Comparison of ENCODE assay signal across 10 mouse cellular contexts in the genomic region with DNA sequence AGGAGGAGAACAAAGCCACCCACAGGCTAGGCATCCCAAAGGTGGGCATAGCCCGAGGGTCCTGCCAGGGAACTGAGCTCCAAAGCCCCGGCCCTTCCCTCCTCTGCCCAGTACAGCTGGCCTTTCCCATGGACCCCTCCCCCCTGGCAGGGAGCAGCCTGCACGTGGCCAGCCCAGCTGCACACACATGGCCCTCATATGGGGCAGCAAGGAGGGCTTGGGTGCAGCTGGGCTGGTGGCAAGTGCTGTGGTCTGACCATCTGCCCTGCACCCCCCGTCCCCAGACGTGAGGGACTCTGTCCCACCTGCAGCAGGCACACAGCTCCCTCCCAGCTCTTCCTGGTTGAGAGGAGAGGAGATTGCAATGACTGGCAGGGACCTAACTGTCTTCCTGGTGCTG. TPM values are rescaled to one million over a fixed set of nuclear protein-coding genes. Genes with fewer than 3 reads are reported as not detected.
DNase-seq lines count a peak whose midpoint lies in the region; ATAC-seq and TF ChIP-seq lines count a peak whose summit lies in the region.
"Had no signal": no experiment of that assay in that cellular context is flagged by ENCODE, and none has a peak within 500 bp of the region (broad histone marks: within the 10 kb centered on the region; RNA-seq: fewer than 3 reads in every experiment).

No protein-coding gene starts in this region.

- ATAC-seq in forebrain, embryonic 14.5 days = no peak
- peak; percentile 14 for ATAC-seq in kidney, postnatal 0 days (replicated peaks; ENCODE audit: low FRiP score, low read depth)
- ATAC-seq in hindbrain, embryonic 13.5 days (ENCODE audit: low FRiP score) = peak; percentile 11; the same call in 1 of the 2 replicates

- H3K9me3 ChIP-seq in forebrain, embryonic 10.5 days = no peaks in the 10 kb centered on the region
- H3K9me3 ChIP-seq in forebrain, embryonic 14.5 days (replicated peaks; ENCODE audit: control insufficient read depth, low read length) = no peaks in the 10 kb centered on the region
- H3K9me3 ChIP-seq in kidney, postnatal 0 days (replicated peaks; ENCODE audit: low read length) = no peaks in the 10 kb centered on the region
- H3K9me3 ChIP-seq in CH12.LX (replicated peaks; ENCODE audit: low read length) = peaks cover 3% of the 10 kb centered on the region
- no peaks in the 10 kb centered on the region for H3K9me3 ChIP-seq in hindbrain, embryonic 13.5 days

- peaks cover 64% of the 10 kb centered on the region for H3K4me1 ChIP-seq in forebrain, embryonic 10.5 days
- peaks cover 9% of the 10 kb centered on the region for H3K4me1 ChIP-seq in forebrain, embryonic 14.5 days (ENCODE audit: control insufficient read depth, insufficient read depth, low read length)
- H3K4me1 ChIP-seq in kidney, postnatal 0 days (replicated peaks; ENCODE audit: insufficient read depth, low read length) = peaks cover 19% of the 10 kb centered on the region; the same call in 1 of the 2 replicates
- peaks cover 35 to 74% of the 10 kb centered on the region in 2 experiments for H3K4me1 ChIP-seq in CH12.LX (ENCODE audit: control insufficient read depth in 1 of 2, insufficient read depth in 2 of 2)
- H3K4me1 ChIP-seq in hindbrain, embryonic 13.5 days (replicated peaks) = peaks cover 44% of the 10 kb centered on the region

- H3K4me2 ChIP-seq in forebrain, embryonic 14.5 days (ENCODE audit: low read length) = no peak overlapping the region
- H3K4me2 ChIP-seq in kidney, postnatal 0 days (ENCODE audit: low read length) = peak overlapping the region; percentile 99; the same call in 1 of the 2 replicates
- no peak overlapping the region for H3K4me2 ChIP-seq in CH12.LX (ENCODE audit: insufficient read depth, low read depth, poor library complexity, severe bottlenecking)
- 0 out of 2 replicates have a peak overlapping the region, but pooled peaks have one; percentile 8 for H3K4me2 ChIP-seq in hindbrain, embryonic 13.5 days

- H3K27ac ChIP-seq in forebrain, embryonic 10.5 days = peak overlapping the region; percentile 63
- H3K27ac ChIP-seq in forebrain, embryonic 14.5 days (ENCODE audit: low read depth, low read length) = no peak overlapping the region
- H3K27ac ChIP-seq in kidney, postnatal 0 days = no peak overlapping the region
- H3K27ac ChIP-seq in CH12.LX (ENCODE audit: insufficient read depth, low read depth) = no peak overlapping the region
- H3K27ac ChIP-seq in hindbrain, embryonic 13.5 days = no peak overlapping the region

- dilution Hi-C loops in CH12.LX (cut with MboI; ENCODE audit: extremely low pct_ligation_motif_present, extremely low pct_unique_long_range_greater_than_20kb, low sequenced_read_pairs) = no loop called here

- no peaks in the 10 kb centered on the region for H3K36me3 ChIP-seq in forebrain, embryonic 10.5 days (replicated peaks)
- H3K36me3 ChIP-seq in forebrain, embryonic 14.5 days (ENCODE audit: control insufficient read depth, insufficient read depth, low read length) = no peaks in the 10 kb centered on the region
- H3K36me3 ChIP-seq in kidney, postnatal 0 days (ENCODE audit: insufficient read depth, low read length) = no peaks in the 10 kb centered on the region
- no peaks in the 10 kb centered on the region for H3K36me3 ChIP-seq in CH12.LX (replicated peaks in 1 of 2; ENCODE audit: control insufficient read depth in 1 of 2, insufficient read depth in 1 of 2, low read length in 1 of 2)
- H3K36me3 ChIP-seq in hindbrain, embryonic 13.5 days = no peaks in the 10 kb centered on the region

- in situ Hi-C loops in CH12.LX (cut with MboI; ENCODE audit: low pct_ligation_motif_present, low pct_unique_long_range_greater_than_20kb, low sequenced_read_pairs) = no loop called here

- no peaks in the 10 kb centered on the region for H3K79me2 ChIP-seq in CH12.LX (replicated peaks; ENCODE audit: control insufficient read depth, extremely low read depth, insufficient read depth, poor library complexity, severe bottlenecking)

- TF ChIP-seq RAD21 in CH12.LX (IDR thresholded peaks at IDR 0.05; ENCODE audit: low read depth, low read length) = no peak

- 48% methylated on average over 5 of the region's 5 CpGs for WGBS in forebrain, embryonic 10.5 days
- 33% methylated on average over 5 of the region's 5 CpGs for WGBS in forebrain, embryonic 14.5 days
- WGBS in kidney, postnatal 0 days = 28% methylated on average over 5 of the region's 5 CpGs
- 22% methylated on average over 5 of the region's 5 CpGs for WGBS in hindbrain, embryonic 13.5 days

- no peak for TF ChIP-seq POLR2A in CH12.LX (IDR thresholded peaks at IDR 0.05; ENCODE audit: low read depth, low read length)

- peaks cover 72% of the 10 kb centered on the region for H3K27me3 ChIP-seq in forebrain, embryonic 10.5 days (ENCODE audit: poor library complexity, severe bottlenecking)
- H3K27me3 ChIP-seq in forebrain, embryonic 14.5 days (replicated peaks; ENCODE audit: control insufficient read depth, insufficient read depth, low read length) = 0 out of 2 replicates have a peak, but pooled peaks cover 4% of the 10 kb centered on the region
- H3K27me3 ChIP-seq in kidney, postnatal 0 days (ENCODE audit: insufficient read depth, low read length) = peaks cover 5% of the 10 kb centered on the region; the same call in 1 of the 2 replicates
- H3K27me3 ChIP-seq in CH12.LX (replicated peaks) = peaks cover 72% of the 10 kb centered on the region
- H3K27me3 ChIP-seq in hindbrain, embryonic 13.5 days = peaks cover 92% of the 10 kb centered on the region

- DNase-seq in forebrain, embryonic 10.5 days (ENCODE audit: extremely low spot score, low spot score) = no peak
- DNase-seq in forebrain, embryonic 14.5 days (ENCODE audit: low spot score) = no peak
- DNase-seq in kidney, postnatal 0 days (ENCODE audit: low spot score) = no peak
- DNase-seq in kidney, adult 11 months = no peak
- DNase-seq in CH12.LX (ENCODE audit: extremely low read depth) = no peak
- DNase-seq in ovary, adult 18-20 months (ENCODE audit: low spot score) = no peak
- no peak for DNase-seq in urinary bladder, adult 2 months (ENCODE audit: low spot score)
- DNase-seq: spleen, adult 18-20 months had no signal

- TF ChIP-seq CTCF in kidney, postnatal 0 days (IDR thresholded peaks at IDR 0.05; ENCODE audit: low read depth) = no peak
- TF ChIP-seq CTCF in CH12.LX (conservative IDR thresholded peaks at IDR 0.05 in 1 of 2, IDR thresholded peaks at IDR 0.05 in 1 of 2; ENCODE audit: low read depth in 2 of 2, low read length in 2 of 2) = no peak

- H3K9ac ChIP-seq in forebrain, embryonic 14.5 days (ENCODE audit: low read length) = no peak overlapping the region
- no peak overlapping the region for H3K9ac ChIP-seq in kidney, postnatal 0 days (ENCODE audit: low read depth, low read length)
- H3K9ac ChIP-seq in CH12.LX (ENCODE audit: insufficient read depth, low read depth) = no peak overlapping the region
- H3K9ac ChIP-seq in hindbrain, embryonic 13.5 days = no peak overlapping the region

- H3K4me3 ChIP-seq in forebrain, embryonic 10.5 days = peak overlapping the region; percentile 5; the same call in 1 of the 2 replicates
- no peak overlapping the region for H3K4me3 ChIP-seq in forebrain, embryonic 14.5 days (ENCODE audit: low read depth, low read length)
- H3K4me3 ChIP-seq in kidney, postnatal 0 days (replicated peaks; ENCODE audit: low read depth, low read length) = no peak overlapping the region
- no peak overlapping the region for H3K4me3 ChIP-seq in CH12.LX (replicated peaks in 1 of 3; ENCODE audit: low read depth in 2 of 3, low read length in 2 of 3, poor library complexity in 1 of 3)
- no peak overlapping the region for H3K4me3 ChIP-seq in hindbrain, embryonic 13.5 days

- no peak for TF ChIP-seq EP300 in CH12.LX (IDR thresholded peaks at IDR 0.05; ENCODE audit: low read length)

TF ChIP-seq in CH12.LX, 34 proteins besides CTCF, POLR2A, EP300 and RAD21 (continues in another document):
- TF ChIP-seq E2F4 (IDR thresholded peaks at IDR 0.05; ENCODE audit: insufficient replicate concordance, low read depth, low read length) = no peak
- TF ChIP-seq BHLHE40 (IDR thresholded peaks at IDR 0.05; ENCODE audit: low read depth, low read length) = peak; percentile 39; the same call in 1 of the 2 replicates
- TF ChIP-seq POLR2AphosphoS2 (IDR thresholded peaks at IDR 0.05; ENCODE audit: low read depth, low read length) = no peak
- no peak for TF ChIP-seq MEF2A (IDR thresholded peaks at IDR 0.05; ENCODE audit: borderline replicate concordance, low read depth, low read length)
- peak; percentile 33; the same call in 1 of the 2 replicates for TF ChIP-seq MAX (IDR thresholded peaks at IDR 0.05; ENCODE audit: low read length)
- TF ChIP-seq PAX5 (IDR thresholded peaks at IDR 0.05; ENCODE audit: low read length) = no peak
- 0 out of 2 replicates have a peak, but pooled peaks have one; percentile 16 for TF ChIP-seq ELF1 (IDR thresholded peaks at IDR 0.05; ENCODE audit: low read depth, low read length)
- TF ChIP-seq MXI1 (IDR thresholded peaks at IDR 0.05; ENCODE audit: low read depth, low read length) = no peak
- TF ChIP-seq HCFC1 (IDR thresholded peaks at IDR 0.05; ENCODE audit: low read depth, low read length) = no peak
- TF ChIP-seq ZMIZ1 (IDR thresholded peaks at IDR 0.05; ENCODE audit: low read depth, low read length) = no peak
- TF ChIP-seq GABPA (IDR thresholded peaks at IDR 0.05; ENCODE audit: insufficient replicate concordance, low read depth, low read length) = no peak
- no peak for TF ChIP-seq IRF4 (IDR thresholded peaks at IDR 0.05; ENCODE audit: low read depth, low read length)
- no peak for TF ChIP-seq UBTF (IDR thresholded peaks at IDR 0.05; ENCODE audit: low read depth, low read length)
- no peak for TF ChIP-seq JUND (conservative IDR thresholded peaks at IDR 0.05; ENCODE audit: low read depth, low read length)
- TF ChIP-seq MAZ (IDR thresholded peaks at IDR 0.05; ENCODE audit: low read depth, low read length) = no peak
- no peak for TF ChIP-seq KAT2A (IDR thresholded peaks at IDR 0.05; ENCODE audit: insufficient replicate concordance, low read length)
- TF ChIP-seq TBP (conservative IDR thresholded peaks at IDR 0.05; ENCODE audit: low read depth, low read length) = no peak
- no peak for TF ChIP-seq MYC (IDR thresholded peaks at IDR 0.05; ENCODE audit: low read depth, low read length)
- no peak for TF ChIP-seq ETS1 (conservative IDR thresholded peaks at IDR 0.05; ENCODE audit: low read depth, low read length)
- peak; percentile 96 for TF ChIP-seq TCF12 (IDR thresholded peaks at IDR 0.05; ENCODE audit: low read depth, low read length)

RNA-seq across cellular contexts. Expression of gene Atoh8, which starts 4.5 kb away (rescaled TPM):
- polyA plus RNA-seq in forebrain, embryonic 10.5 days (2016; fragmentation: Nextera tagmentation; extraction: Ambion mirVana) = 11.2 and 11.5 TPM in 2 replicates
- polyA plus RNA-seq in forebrain, embryonic 14.5 days (2014; fragmentation: Nextera tagmentation; extraction: Ambion mirVana) = 2.2 and 2.5 TPM in 2 replicates
- polyA plus RNA-seq in kidney, postnatal 0 days (2015; fragmentation: Nextera tagmentation; extraction: Ambion mirVana) = 18.0 and 20.8 TPM in 2 replicates
- total RNA-seq in CH12.LX (2012; rRNA removed) (4.7 and 5.0 TPM in 2 replicates), CH12.LX (2014; rRNA removed) (0.23 and 0.31 TPM in 2 replicates)
- polyA plus RNA-seq in CH12.LX (2012; ENCODE audit: insufficient read length, low read depth) = 1.1 and 1.6 TPM in 2 replicates
- polyA plus RNA-seq in hindbrain, embryonic 13.5 days (2015; fragmentation: Nextera tagmentation; extraction: Ambion mirVana) = 3.2 and 4.2 TPM in 2 replicates
- polyA plus RNA-seq in urinary bladder, adult 2 months (2012; rRNA removed) = 20.2 and 24.1 TPM in 2 replicates
- total RNA-seq: hematopoietic stem cell, adult 5-6 weeks had no signal

Comparison
In these comparisons a context has a peak if more than half of its experiments do, and no peak if none do; other contexts are left out.
1. H3K4me2 ChIP-seq: peak in kidney, postnatal 0 days (single experiment) and hindbrain, embryonic 13.5 days (single experiment); none in forebrain, embryonic 14.5 days (single experiment) and CH12.LX (single experiment).